Mouse (Mus musculus) kidney, adult 2 months (tissue): ENCODE data around the gene Glb1l.

ENCODE experiments used
- CTCF ChIP-seq: fragments of 200-500 bp; conservative IDR thresholded peaks from 2 replicates; pipeline ENCODE4 v1.5.1; 2011; ENCODE audit warnings: low read depth, mild to moderate bottlenecking, control low read depth, low read length, moderate library complexity, mixed read lengths; ENCODE audit not compliant: insufficient read depth, insufficient read length
- POLR2A ChIP-seq: fragments of 200-500 bp; IDR thresholded peaks from one replicate; pipeline ENCODE4 v1.6.1; 2011; ENCODE audit warnings: low read depth, low read length, control low read depth

GRCm38 (mm10) chr1:75181377-75181870, 29.2 kb downstream of the Glb1l start:
- TF ChIP-seq CTCF (no peak), POLR2A (no peak)
